Mouse (Mus musculus) bone marrow macrophage, adult 2 months (primary cell): ENCODE measurements around the gene Msln. TPM values are rescaled to one million over a fixed set of nuclear protein-coding genes. Genes with fewer than 3 reads are reported as not detected.

Experiments used
- H3K27ac ChIP-seq: 2 replicates; pipeline ENCODE4 v1.5.1; 2012; ENCODE audit warnings: low read depth, low read length; ENCODE audit not compliant: insufficient read depth
- H3K4me1 ChIP-seq: 2 replicates; pipeline ENCODE4 v1.6.1; 2012; ENCODE audit warnings: low read length; ENCODE audit not compliant: control insufficient read depth, insufficient read depth
- H3K4me3 ChIP-seq: 2 replicates; pipeline ENCODE4 v1.5.1; 2012; ENCODE audit warnings: mild to moderate bottlenecking, low read length, moderate library complexity; ENCODE audit not compliant: insufficient read depth
- CTCF ChIP-seq: IDR thresholded peaks from 2 replicates; pipeline ENCODE4 v1.5.1; 2012; ENCODE audit warnings: low read depth, mild to moderate bottlenecking, low read length, moderate library complexity
- POLR2A ChIP-seq: IDR thresholded peaks from 2 replicates; pipeline ENCODE4 v1.6.1; 2012; ENCODE audit warnings: mild to moderate bottlenecking, low read depth, low read length, borderline replicate concordance
- polyA plus RNA-seq: library from polyadenylated mRNA; stranded (reverse); fragments of >200 nt; gene quantifications from 2 replicates; pipeline ENCODE4 v1.2.4, GENCODE M21; 2012; ENCODE audit not compliant: missing spikeins, insufficient read depth, insufficient read length

The Msln gene
- polyA plus RNA-seq, result not detected in 2 replicates

- TF ChIP-seq CTCF (no peak), POLR2A (no peak)
- Histone ChIP-seq H3K27ac (no peak within 1 kb of the TSS), H3K4me3 (no peak within 1 kb of the TSS), H3K4me1 (no peaks in the 10 kb centered on the region)
Observed at GRCm38 (mm10) chr17:25754241-25754640, at the start of gene Msln. Gene Msln, minus strand, starts transcription at chr17:25754378.

DNA sequence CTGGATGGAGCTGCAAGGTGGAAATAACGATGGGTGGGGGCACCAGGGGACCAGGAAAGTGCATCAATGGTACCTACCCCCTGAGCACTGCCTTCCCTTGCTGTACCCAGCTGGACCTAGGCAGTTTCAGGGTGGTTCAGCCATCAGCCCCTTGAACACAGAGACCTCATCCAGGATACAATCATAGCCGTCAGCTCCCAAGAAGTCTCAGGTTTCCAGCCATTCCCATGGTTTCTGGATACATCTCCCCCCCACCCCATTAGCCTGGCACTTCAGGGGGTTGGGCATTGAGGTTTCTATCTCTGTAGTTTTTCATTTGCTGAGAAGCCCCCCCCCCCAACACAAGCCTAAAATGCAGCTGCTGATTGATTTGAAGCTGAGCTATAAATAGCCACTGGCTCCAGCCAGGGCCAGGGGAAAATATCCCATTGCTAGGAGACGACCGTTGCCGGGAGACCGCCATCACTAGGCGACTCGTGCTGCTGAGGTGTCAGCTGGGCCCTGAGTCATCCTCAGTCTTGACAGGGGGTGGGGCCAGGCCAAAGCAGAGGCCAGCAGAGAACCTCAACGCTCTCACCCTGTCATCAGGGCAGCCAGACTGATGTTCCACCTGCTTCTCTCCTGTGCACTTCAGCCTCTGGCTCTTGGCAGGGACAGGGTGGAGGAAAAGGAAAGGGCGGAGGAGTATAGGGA lies 48.8 kb upstream of the Msln start:
- Histone ChIP-seq H3K27ac (no peak overlapping the region), H3K4me3 (no peak overlapping the region), H3K4me1 (no peaks in the 10 kb centered on the region)
- no peak for TF ChIP-seq POLR2A

DNA sequence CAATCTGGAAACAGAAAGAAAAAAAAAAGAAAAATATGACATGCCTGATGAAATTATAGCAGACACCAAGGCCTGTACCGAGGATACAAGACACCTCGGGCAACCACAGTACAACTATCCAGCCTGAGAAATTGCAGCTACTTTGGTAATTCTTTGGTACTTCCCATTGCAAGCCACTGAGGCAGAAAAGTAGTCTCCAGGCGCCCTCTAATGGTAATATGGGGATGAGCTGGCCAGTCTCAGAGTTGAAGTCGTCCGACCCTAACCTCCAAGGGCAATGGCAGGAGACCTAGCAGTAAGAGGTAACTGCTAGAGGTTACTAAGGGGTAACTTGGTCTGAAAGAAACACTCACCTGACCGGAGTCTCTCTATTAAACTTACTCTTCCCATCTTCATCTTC lies 46.9 kb upstream of the Msln start:
- H3K4me3 ChIP-seq, result no peak overlapping the region
- TF ChIP-seq POLR2A (no peak), CTCF (peak; percentile 55)
- H3K4me1 ChIP-seq, result peaks cover 4% of the 10 kb centered on the region; the same call in 1 of the 2 replicates
- no peak overlapping the region for H3K27ac ChIP-seq

- no peak within 1 kb of the TSS for H3K27ac ChIP-seq
- H3K4me1 ChIP-seq, result peaks cover 15% of the 10 kb centered on the region
- peak within 1 kb of the TSS; percentile 89 for H3K4me3 ChIP-seq
- TF ChIP-seq POLR2A, result no peak
- no peak for TF ChIP-seq CTCF
Observed at GRCm38 (mm10) chr17:25796951-25797369, 42.8 kb upstream of the Msln start, which contains the start of gene Metrn. Gene Metrn, minus strand, starts transcription at chr17:25797136.

GRCm38 (mm10) chr17:25796211-25796771 lies 42.1 kb upstream of the Msln start:
- Histone ChIP-seq H3K4me1 (peaks cover 17% of the 10 kb centered on the region), H3K4me3 (peak overlapping the region; percentile 89), H3K27ac (no peak overlapping the region)
- no peak for TF ChIP-seq CTCF

DNA sequence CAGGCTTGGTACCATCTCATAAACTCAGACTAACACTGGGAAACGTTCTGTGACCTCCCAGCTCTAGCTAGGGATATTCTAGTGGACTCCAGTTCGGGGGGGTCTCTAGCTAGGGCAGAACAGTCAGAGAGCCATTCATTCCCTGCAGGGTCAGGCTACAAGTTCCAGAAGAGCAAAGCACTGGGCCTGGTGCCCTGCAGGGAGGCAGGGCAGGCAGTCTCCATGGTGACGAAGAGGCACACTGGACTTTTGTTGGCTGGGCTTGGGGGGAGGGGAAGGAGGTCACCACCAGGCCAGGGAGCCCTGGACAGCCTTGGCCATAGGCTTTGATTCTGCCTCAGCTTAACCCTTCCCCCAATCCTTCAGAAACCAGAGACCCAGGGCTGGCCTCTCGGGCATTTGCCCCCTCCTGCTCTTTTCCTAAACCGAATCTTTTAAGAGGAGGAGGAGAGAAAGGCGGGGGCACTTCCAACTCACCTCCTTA lies 41.5 kb upstream of the Msln start, which contains the start of gene AC134908.4:
AC134908.4 (minus strand) TSS at position 51 of the 484 bp plus-strand sequence.
- Histone ChIP-seq H3K27ac (no peak within 1 kb of the TSS), H3K4me3 (peak within 1 kb of the TSS; percentile 89), H3K4me1 (peaks cover 23% of the 10 kb centered on the region)
- TF ChIP-seq CTCF, result no peak
- no peak for TF ChIP-seq POLR2A

DNA sequence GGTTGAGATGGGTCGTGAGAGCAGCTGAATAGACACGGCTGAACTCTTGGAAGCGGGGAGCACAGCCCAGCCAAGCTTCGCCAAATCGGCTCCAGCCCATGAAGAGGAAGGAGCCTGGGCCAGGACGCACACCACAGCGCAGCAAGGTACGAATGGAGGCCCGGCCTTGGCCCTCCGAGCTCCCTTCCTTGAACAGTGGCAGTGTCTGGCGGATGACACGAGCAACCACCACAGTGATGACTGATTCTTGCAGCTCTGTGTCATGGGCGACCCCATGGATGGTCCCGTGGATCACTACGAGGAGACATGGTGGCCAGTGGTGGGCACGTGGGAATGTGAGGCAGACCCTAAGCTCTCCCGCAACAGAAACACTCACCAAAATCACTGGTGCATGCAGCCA lies 40.8 kb upstream of the Msln start:
- TF ChIP-seq CTCF, result no peak
- Histone ChIP-seq H3K4me1 (peaks cover 23% of the 10 kb centered on the region), H3K4me3 (no peak overlapping the region), H3K27ac (no peak overlapping the region)

DNA sequence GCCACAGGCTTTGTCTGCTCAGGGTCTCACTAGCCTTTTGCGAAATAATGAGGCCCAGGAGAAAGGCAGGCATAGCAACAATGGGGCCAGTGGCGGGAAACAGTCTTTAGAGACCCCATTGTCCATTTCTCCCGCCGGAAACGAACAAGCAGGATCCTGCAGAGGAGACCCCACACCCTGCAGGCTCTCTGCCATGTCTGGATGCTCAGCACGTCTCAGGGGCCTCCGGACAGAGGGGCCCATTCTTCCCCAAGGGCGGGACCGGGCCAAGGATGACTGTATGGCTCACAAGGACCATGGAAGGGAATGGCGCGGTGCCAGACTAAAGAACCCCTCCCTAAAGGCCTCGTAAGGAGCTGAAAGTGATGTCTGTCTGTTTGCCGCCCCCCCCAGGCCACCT lies 40.0 kb upstream of the Msln start:
- H3K4me3 ChIP-seq, result no peak overlapping the region
- H3K4me1 ChIP-seq, result peaks cover 23% of the 10 kb centered on the region
- no peak overlapping the region for H3K27ac ChIP-seq
- TF ChIP-seq POLR2A (no peak), CTCF (no peak)

GRCm38 (mm10) chr17:25792615-25793014 lies 38.4 kb upstream of the Msln start, which contains the start of gene Fam173a:
Gene Fam173a, minus strand, starts transcription at chr17:25792901.
- peak within 1 kb of the TSS; percentile 84 for H3K27ac ChIP-seq
- H3K4me3 ChIP-seq, result peak within 1 kb of the TSS; percentile 68
- peaks cover 23% of the 10 kb centered on the region for H3K4me1 ChIP-seq
- no peak for TF ChIP-seq POLR2A
- no peak for TF ChIP-seq CTCF

DNA sequence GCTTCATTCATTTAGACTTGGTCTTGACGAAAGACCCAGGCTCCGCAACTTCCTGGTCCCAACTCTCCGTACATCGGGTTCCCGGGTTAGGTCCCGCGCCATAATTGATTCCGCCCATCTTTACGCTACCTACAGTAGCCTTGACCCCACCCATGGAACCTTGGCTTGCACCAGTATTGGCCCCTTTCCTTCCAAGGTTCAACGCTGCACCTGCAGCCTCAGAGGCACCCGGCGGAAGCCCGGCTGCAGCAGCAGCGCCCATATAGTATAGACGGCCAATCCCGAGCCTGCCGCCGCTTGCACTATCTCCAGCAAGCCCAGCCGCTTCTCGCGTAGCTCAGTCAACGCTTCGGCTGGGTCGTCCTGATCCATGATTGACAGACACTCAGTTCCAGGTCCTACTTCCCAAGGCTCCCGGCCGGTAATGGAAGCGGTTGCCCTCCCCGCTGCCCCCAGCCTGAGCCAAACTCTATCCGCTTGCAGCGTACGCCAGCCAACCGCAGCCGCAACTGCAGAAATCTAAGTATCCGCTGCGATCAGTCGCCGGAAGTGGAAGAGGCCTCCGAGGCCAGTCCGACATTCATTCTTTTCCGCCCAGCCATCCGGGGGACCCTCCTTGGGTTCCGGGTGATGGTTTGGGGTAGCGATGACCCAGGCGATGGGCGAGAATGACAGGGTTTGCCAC lies 37.8 kb upstream of the Msln start:
- H3K27ac ChIP-seq, result peak overlapping the region; percentile 84
- peak overlapping the region; percentile 68 for H3K4me3 ChIP-seq
- peaks cover 19% of the 10 kb centered on the region for H3K4me1 ChIP-seq
- no peak for TF ChIP-seq CTCF
